Mouse (Mus musculus): Measurements from ENCODE around the gene Ryr3.

Ryr3 gene

GRCm38 (mm10) chr2:112781631-112782030 lies 435.3 kb downstream of the Ryr3 start:
- no peak for DNase-seq (ENCODE audit: low read depth, low spot score)

- peak; percentile 33 for DNase-seq (ENCODE audit: low read depth, low spot score)
These were observed 442.1 kb downstream of the Ryr3 start for GRCm38 (mm10) chr2:112774762-112775161.

- no peak for DNase-seq (ENCODE audit: low read depth, low spot score)
These were observed 449.2 kb downstream of the Ryr3 start for GRCm38 (mm10) chr2:112767665-112768064.

- DNase-seq (ENCODE audit: low read depth, low spot score), result no peak
These were observed 451.9 kb downstream of the Ryr3 start for GRCm38 (mm10) chr2:112765046-112765445.

GRCm38 (mm10) chr2:112764274-112764673 lies 452.6 kb downstream of the Ryr3 start:
- no peak for DNase-seq (ENCODE audit: low read depth, low spot score)

GRCm38 (mm10) chr2:112762006-112762405 lies 454.9 kb downstream of the Ryr3 start:
- no peak for DNase-seq (ENCODE audit: low read depth, low spot score)

- no peak for DNase-seq (ENCODE audit: low read depth, low spot score)
These were observed 455.5 kb downstream of the Ryr3 start for GRCm38 (mm10) chr2:112761196-112761913.

- DNase-seq (ENCODE audit: low read depth, low spot score), result no peak
These were observed 456.2 kb downstream of the Ryr3 start for GRCm38 (mm10) chr2:112760692-112761091.

- no peak for DNase-seq (ENCODE audit: low read depth, low spot score)
These were observed 457.2 kb downstream of the Ryr3 start for GRCm38 (mm10) chr2:112759678-112760077.

GRCm38 (mm10) chr2:112758732-112759131 lies 458.2 kb downstream of the Ryr3 start:
- no peak for DNase-seq (ENCODE audit: low read depth, low spot score)

- DNase-seq (ENCODE audit: low read depth, low spot score), result no peak
These were observed 463.6 kb downstream of the Ryr3 start for GRCm38 (mm10) chr2:112753316-112753715.

GRCm38 (mm10) chr2:112751416-112751815 lies 465.5 kb downstream of the Ryr3 start:
- DNase-seq (ENCODE audit: low read depth, low spot score), result peak; percentile 10

- no peak for DNase-seq (ENCODE audit: low read depth, low spot score)
These were observed 468.4 kb downstream of the Ryr3 start for GRCm38 (mm10) chr2:112748532-112748931.

GRCm38 (mm10) chr2:112732942-112733341 lies 484.0 kb downstream of the Ryr3 start:
- no peak for DNase-seq (ENCODE audit: low read depth, low spot score)

- DNase-seq (ENCODE audit: low read depth, low spot score), result no peak
These were observed 489.1 kb downstream of the Ryr3 start for GRCm38 (mm10) chr2:112727842-112728241.

- DNase-seq (ENCODE audit: low read depth, low spot score), result no peak
These were observed 495.7 kb downstream of the Ryr3 start for GRCm38 (mm10) chr2:112721217-112721616.

- DNase-seq (ENCODE audit: low read depth, low spot score), result no peak
These were observed 496.2 kb downstream of the Ryr3 start for GRCm38 (mm10) chr2:112720715-112721114.

GRCm38 (mm10) chr2:112714648-112715047 lies 502.2 kb downstream of the Ryr3 start:
- DNase-seq (ENCODE audit: low read depth, low spot score), result no peak

GRCm38 (mm10) chr2:112681817-112682216 lies 535.1 kb downstream of the Ryr3 start:
- no peak for DNase-seq (ENCODE audit: low read depth, low spot score)

GRCm38 (mm10) chr2:112677246-112677645 lies 539.6 kb downstream of the Ryr3 start:
- no peak for DNase-seq (ENCODE audit: low read depth, low spot score)

- no peak for DNase-seq (ENCODE audit: low read depth, low spot score)
These were observed 540.2 kb downstream of the Ryr3 start for GRCm38 (mm10) chr2:112676721-112677120.

- DNase-seq (ENCODE audit: low read depth, low spot score), result no peak
These were observed 540.7 kb downstream of the Ryr3 start for GRCm38 (mm10) chr2:112676175-112676574.

GRCm38 (mm10) chr2:112669461-112669860 lies 547.4 kb downstream of the Ryr3 start:
- DNase-seq (ENCODE audit: low read depth, low spot score), result no peak

- no peak for DNase-seq (ENCODE audit: low read depth, low spot score)
These were observed 560.8 kb downstream of the Ryr3 start for GRCm38 (mm10) chr2:112656131-112656530.

All from telencephalon, adult 2 months (tissue).